Mouse (Mus musculus) megakaryocyte progenitor cell, adult 5-6 weeks (primary cell): Measurements from ENCODE around the gene Serpina16. TPM values are rescaled to one million over a fixed set of nuclear protein-coding genes. Genes with fewer than 3 reads are reported as not detected.
"Not testable (repeated sequence)": the region's sequence is repeated elsewhere in the genome, so short reads cannot be mapped to it uniquely, and the experiment has no call there.

Experiments used
- ATAC-seq: replicated peaks from 2 replicates; pipeline ENCODE4 v1.8.0; 2016; ENCODE audit warnings: mild to moderate bottlenecking, moderate TSS enrichment, inconsistent platforms; ENCODE audit not compliant: poor library complexity
- total RNA-seq, 2 experiments: library from RNA; stranded (forward) in 1 of 2; stranded (reverse) in 1 of 2; fragments of 157-497, 149-512 nt in 1 of 2; fragments of 200-1000 nt in 1 of 2; gene quantifications; 2 replicates each; pipeline versions ENCODE4 v1.2.3 to v1.2.4; 2015 to 2017

Gene Serpina16
- total RNA-seq (2015) = not detected in 2 replicates
- not detected in 2 replicates for total RNA-seq (2017)

DNA sequence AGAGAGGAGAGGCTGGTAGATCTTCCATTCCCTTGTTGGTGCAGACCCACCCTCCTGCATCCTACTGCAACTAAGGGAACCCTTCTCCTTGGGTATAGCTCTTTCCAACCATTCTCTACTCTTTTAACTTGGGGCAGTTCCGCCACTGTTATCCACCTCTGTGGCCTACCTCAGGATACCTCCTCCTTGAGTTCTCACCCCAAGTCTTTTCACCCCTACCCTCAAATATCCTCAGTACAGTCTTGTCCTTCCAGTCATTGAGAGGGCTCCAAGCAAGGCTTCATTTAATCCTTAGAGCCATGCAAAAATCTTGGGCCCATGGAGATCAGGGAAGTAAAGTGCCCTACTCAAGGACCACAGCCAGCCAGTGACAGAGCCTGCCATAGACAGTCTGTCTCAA lies at the start of gene Serpina16:
TSS of gene Serpina16 (minus strand) at position 101 of the 400 bp plus-strand sequence.
- ATAC-seq = no peak

DNA sequence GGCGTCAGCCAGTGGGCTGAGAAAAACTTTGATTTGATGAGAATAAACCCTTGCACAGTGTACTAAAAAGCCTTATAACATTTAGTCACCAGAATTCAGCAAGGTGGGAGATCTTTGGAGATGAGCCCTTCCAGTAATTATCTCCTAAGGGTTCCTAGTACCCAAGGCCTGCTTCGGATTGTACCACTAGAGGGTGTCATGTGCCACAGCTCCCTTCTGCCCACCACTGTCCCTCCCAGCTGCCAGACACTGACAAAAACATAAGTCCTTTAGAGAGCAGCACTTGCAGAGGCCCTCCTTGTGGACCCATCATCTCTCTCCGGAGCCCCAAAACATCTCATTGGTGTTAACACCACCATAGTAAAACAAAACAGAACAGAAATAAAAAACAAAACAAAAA lies 35.6 kb upstream of the Serpina16 start:
- ATAC-seq = no peak

DNA sequence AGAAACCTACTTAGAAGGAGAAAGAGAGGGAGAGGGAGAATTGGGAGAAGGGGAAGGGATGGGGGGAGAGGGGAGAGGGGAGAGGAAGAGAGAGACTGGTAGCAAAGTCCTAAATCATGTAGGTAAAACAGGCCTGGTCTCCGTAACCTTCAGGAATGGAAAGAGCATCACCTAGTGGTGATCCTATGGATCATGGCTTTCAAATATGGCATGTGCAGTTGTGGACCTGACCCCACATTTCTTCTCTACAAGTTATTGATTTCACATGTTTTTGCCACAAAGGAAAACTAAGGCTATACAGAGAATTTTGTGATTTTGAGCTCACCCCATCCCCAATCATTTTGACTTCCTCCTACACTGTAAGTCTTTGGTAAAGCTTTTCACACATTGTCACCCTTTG lies 34.5 kb upstream of the Serpina16 start:
- ATAC-seq = no peak

DNA sequence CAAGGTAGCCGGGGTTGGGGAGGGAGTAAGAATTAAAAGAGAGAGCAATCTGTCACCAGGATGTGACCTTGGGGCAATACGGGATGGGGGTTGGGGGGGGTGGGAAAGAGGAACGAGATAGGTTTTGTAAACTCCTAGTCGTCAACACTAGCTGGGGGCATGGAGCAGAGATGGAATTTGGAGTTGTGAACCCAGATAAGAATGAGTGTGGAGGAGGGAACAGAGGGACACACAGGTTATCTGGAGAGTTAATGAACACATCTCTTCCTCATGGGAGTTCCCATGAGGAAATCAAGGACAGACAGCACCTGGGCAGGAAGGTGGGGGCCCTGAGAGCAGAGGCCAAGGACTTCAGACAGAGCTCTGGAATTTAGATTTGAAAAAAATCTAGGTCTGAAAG lies 30.2 kb upstream of the Serpina16 start:
- ATAC-seq = no peak

DNA sequence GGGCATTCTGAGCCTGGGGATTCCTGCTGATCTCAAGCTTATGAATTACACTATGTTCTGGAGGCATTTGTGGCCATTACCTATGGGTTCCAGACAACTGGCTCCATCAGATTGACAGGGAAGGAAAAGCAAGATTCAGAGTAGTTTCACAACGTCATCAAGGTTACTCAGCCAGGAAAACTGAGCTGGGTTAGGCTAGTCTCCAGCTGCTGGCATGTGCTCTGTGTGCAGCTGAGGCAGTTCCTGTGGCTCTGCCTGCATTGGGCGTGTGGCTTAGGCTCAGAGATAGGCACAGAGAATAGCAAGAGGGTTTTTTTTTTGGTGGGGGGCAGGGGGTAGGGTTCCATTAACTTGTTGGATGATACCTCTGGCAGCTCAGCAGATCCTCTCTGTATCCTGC lies 29.6 kb upstream of the Serpina16 start:
- ATAC-seq = no peak

DNA sequence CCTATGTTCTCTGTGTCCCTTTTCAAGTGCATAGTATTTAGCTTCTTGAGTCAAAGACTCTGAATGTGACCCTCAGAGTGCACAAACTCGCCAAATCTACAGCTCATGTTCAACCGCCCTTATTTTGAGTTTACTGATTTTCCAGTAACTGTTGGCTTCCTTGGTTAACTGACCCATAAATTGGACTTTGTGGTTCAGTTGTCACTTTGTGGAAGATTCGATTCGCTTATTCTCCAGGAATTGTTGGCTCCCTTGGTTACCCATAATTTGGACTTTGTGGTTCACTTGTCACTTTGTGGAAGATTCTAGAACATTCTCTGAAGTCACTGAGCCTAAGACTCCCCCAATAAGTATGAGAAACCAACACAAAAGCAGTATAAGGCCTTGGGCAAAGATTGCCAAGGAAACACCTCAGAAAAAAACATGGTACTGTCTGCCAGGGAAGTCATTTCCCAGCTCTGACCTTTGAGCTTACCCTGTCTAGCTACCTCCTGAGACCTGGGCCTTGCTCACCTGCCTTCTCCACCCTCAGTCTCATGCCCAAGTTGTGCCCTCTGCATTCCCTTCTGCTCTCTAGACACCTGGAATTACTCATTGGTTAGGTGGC lies 24.3 kb upstream of the Serpina16 start:
- no peak for ATAC-seq

DNA sequence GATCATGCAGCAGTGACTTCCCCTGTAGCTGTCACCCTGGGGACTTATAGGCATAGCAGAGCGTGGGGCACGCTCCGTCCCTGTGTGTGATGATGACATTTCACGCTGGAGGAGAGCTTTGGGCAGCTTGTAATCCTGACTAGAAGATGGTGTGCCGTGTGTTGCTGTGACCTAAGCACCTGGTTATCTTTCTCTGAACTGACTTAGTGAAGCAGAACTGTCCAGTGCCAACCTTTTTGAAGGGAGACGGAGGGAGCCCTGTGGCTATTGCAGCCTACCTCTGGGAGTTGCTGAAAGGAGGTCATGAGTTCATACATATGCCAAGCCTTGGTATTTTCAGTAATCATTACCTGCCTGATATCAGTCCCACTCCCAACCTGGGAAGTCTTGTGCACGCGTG lies 19.5 kb upstream of the Serpina16 start, which contains the start of gene Serpina1f:
TSS of gene Serpina1f (minus strand) at position 101 of the 400 bp plus-strand sequence.
- no peak for ATAC-seq

DNA sequence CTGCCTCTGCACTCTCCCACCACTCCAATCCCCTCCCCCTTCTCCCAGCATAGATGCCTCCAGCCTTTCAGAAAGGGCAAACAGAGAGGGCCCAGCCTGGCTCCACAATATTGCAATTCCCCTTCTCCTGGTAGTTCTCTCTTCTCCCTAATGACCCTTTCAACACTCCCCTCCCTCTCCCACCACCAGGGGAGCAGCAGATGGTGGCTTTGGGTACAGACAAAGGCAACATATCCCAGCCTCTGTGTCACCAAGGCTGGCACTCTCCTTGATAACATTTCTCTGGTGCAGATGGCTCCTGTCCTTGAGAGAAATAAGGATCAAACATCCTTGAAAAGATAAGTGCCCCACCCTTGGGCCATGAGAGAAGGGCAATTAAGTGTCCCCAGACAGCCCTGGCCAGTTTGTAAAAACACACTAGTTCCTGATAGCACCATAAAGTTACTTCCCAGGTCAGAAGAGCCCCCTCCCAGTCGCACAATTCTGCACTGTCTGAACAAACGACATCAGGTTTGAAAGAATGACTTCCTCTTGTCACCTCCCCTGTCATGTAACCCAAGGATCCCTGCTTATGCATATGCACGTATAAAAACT lies 12.4 kb upstream of the Serpina16 start:
- no peak for ATAC-seq

DNA sequence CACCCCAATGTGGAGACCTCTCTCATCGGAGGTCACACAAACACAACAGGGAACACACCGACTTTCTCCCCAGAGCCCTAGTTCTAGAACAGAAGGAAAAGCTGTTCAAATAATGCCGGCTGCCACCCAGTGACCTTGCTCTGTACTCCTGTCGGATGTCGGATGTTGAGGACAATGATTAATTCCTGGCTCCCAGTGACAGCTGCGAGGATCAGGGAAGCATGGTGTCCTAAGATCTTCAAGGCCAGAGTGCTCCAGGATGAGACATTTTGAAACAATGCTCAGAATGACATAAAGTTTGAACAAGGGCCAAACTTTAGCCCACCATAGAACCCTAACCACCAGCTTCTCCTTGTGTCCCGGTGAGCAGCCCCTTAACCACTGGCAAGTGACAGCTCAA lies 11.1 kb upstream of the Serpina16 start:
- no peak for ATAC-seq

DNA sequence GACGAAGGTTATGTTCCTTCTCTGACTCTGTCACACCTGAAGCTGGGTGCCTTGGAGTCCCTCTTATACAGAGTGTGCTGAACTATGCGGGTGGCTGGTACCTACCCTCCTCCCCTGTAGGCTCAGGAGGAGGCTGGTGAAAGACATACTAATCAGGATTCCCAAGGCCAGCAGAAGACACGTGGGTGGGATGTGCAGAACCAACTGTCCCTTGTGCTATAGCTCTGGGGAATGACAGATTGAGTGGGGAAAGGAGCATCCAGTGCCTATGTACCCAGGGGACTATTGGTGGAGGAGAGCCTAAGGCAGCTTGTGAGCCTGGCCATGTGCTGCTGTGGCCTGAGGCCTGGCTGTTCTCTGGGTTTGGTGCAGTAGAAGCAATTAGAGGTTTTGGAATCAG lies 10.1 kb upstream of the Serpina16 start:
- ATAC-seq = no peak

DNA sequence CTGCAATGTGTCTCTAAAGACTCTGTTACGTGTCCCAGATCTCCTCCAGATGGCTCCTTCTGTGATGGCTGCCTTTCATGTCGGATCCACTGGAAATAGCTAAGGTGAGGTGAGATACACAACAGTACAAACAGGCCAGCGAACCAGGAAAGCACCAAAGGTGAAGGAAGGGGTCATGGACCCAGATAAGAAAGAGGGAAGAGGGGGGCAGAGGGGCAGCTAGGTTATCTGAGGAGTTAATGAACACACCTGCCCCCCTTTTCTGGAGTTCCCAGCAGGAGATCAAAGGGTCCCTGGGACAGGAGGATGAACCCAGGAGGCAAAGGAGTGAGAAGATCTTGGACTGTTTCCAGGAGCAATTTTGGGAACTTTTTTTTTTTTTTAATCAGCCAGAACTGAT lies 9.4 kb upstream of the Serpina16 start:
- ATAC-seq = no peak

DNA sequence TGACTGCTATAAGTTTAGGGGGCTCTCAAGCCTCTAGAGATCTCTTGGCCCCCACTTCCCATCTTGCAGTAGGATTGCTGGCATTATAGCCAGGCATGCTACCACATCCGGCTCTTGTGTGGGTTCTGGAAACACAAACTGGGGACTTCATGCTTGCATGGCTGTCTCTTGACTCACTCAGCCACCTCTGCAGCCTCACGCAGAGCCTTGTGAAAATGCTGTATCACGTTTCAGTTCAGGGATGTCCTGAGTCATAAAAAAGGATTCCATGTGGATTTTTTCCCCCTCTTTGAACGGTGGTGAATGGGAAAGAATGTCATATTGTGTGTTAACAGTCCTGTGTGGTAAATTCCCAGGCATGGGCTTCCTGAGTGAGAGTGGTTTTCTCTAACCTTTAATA lies 7.8 kb upstream of the Serpina16 start:
- no peak for ATAC-seq

DNA sequence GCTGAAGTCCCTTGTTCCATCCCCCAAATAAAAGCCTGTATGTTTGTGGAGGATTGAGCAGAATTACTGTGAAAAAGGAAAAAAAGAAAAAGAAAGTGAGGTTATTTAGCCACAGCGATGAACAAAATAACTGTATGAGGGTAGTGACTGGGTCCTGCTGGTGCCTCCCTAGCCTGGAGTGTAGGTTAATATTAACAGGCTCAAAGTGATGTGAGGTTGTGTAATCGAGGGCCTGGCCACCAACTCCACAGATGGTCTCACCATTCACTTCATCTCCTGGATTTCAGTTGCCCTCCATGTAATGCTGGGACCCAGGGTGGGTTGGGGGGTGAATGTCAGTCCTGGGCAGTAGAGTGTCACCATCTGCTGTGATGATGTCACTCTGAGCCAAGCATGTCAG lies 5.8 kb upstream of the Serpina16 start:
- ATAC-seq = no peak

DNA sequence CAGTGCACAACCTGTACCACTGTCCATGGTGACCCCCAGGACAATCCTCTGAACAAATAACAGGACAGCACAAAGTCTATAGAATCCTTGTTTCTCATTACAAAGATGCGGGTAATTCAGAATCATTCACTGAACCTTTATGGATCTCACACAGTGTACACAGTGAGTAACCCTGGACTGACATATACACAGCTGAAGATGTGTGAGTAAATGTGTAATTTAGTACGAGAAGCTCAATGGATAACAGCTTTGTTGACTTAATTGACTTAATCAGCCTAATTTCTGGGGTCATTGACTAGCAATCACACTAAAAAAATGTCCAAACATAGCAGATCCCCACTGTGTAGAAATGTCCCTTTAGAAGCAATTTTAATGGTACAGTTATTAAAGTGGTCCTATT lies 5.2 kb upstream of the Serpina16 start:
- ATAC-seq = no peak

DNA sequence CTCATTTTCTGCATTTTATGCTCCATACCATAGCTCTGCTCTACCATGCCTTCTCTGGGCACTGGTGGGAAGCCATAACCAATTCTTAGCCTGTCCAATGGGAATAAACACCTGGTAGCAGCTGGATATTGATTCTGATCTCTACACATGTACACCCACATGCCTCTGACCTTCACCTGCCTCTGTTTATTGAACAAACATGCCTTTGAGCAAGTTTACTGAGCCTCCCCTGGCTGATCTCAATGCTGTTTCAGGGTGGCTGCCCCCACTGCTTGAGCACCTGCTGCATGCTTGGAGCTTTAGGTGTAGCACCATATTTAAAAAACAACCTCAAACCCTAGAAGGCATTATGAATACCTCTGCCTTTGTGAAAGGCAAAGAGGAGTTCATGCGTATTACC lies 3.9 kb upstream of the Serpina16 start:
- not testable (repeated sequence) for ATAC-seq

DNA sequence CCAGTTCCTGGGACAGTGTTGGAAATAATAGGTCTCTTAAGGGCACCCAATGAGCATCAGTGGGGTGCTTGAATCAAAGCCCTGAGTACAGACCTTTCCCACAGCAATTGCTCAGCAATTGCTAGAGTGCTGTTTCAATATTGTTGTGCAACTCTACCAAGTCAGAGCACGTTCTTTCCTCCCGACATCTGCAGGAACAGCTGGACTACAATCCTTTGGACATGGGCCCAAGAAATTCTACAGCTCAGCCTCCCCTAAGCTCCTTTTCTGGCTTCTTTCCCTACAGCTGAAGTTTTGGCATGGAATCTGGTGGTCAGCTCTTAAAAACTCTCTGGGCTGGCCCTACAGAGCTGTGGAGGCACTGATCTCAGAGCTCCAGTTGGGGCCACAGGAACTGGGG lies 2.8 kb downstream of the Serpina16 start:
- no peak for ATAC-seq

DNA sequence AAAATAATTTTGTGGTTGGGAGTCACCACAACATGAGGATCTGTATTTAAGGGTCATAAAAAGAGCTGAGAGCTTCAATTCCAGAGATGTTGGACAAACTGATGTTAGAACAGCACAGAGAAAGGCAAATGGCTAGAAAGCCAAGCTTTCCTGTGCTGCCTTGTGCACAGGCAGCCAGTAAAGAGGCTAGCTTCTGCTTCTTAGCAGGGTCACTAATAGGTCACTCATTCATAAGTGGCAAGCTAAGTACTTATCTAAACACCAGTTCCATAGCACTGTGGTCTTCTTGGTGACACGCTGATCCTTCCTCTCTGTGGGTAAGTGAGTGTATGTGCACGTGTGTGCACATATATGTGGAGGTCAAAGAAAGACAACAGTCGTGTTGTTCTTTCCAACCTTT lies 4.5 kb downstream of the Serpina16 start:
- no peak for ATAC-seq

DNA sequence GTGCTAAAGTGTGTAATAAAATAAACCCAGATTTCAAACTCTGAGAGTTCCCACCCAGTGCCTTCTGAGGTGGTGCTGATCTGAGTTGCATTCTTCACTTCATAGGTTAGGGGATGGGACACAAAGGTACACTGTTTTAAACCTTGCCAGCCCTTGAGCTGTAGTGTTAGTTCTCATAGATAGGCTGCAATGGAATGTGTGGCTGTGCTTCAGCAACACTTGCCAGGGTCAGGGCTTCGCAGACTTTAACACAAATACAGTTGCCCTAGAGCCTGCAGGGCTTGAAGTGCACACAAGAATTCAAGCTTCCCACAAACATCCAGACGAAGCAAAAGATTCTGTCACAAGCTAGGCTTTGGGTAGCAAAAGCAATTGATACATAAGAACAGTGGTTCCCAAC lies 5.0 kb downstream of the Serpina16 start:
- no peak for ATAC-seq

DNA sequence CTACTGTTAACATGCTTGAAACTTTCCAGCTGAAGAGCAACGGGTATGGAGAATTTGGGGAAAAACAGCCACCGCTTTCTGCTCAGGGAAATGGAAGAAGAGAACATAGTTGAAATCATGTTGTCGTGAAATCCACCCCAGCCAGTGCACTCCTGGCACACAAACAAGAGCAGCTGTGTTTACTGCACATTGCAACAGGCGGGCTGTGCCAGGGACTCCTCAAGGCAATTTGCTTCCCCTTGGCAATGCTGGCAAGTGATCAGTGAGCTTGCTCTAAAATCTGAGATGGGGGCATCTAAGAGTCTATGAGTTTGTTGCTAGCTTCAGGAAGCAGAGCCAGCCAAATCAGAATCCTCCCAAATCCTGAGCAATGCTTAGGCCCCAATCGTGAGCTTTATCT lies 5.6 kb downstream of the Serpina16 start:
- no peak for ATAC-seq

DNA sequence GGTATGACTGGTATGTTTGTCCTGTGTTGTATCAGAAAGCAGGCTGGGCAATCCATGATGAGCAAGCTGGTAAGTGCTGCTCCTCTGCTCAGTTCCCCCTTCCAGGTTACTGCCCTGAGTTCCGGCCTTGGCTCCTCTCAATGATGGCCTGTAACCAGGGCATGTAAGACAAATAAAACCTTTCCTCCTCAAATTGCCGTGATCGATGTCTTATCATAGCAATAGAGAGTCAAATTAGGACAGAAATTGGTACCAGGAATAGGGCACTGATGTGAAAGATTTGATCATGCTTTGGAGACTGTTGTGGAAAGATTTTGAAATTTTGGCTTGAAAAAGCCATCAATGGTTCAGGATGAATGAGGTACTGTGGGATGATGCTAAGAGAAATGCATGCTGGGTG lies 10.7 kb downstream of the Serpina16 start:
- no peak for ATAC-seq

DNA sequence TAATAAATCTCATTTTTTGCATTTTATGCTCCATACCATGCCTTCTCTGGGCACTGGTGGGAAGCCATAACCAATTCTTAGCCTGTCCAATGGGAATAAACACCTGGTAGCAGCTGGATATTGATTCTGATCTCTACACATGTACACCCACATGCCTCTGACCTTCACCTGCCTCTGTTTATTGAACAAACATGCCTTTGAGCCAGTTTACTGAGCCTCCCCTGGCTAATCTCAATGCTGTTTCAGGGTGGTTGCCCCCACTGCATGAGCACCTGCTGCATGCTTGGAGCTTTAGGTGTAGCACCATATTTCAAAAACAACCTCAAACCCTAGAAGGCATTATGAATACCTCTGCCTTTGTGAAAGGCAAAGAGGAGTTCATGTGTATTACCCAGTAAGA lies 13.9 kb downstream of the Serpina16 start:
- ATAC-seq = not testable (repeated sequence)

DNA sequence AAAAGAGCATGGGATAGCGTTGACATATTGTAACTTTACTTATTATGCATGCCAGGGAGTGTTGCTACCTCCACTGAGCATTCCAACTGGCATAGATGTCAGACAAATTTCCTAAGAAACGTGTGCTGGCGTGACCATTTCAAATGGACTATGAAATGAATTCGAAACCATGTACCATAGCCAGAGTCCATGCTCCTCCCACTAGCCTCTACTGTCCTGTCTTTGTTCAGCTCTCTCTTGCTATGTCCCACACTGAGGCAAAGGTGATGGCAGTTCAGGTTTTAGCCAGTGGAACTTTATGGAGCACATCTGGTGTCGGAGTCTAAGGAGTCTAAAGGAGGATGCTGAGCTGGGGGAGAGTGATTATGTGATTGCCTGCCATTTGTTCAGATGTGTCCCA lies 15.9 kb downstream of the Serpina16 start:
- ATAC-seq = no peak

DNA sequence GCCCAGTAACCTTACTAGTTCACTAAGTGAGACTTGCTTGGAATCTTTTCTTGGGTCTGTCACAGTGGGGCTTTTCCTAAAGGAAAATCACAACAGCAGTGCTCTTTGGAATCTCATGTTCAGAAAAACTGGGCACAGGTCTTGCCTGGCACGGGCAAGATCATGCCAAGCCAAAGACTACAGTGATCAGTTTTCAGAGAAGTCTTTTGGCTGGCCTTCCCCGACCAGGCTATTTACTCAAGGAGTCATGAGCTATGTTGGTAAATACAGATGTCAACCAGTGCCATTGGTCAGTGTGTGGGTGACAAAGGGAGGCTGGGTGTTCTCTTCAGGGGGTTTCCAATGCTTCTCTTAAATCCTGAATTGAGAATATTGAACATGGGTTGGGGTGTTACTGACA lies 16.8 kb downstream of the Serpina16 start:
- no peak for ATAC-seq
